Mouse (Mus musculus) CH12.LX (cell line): ENCODE results near the gene Rbm4b. TPM values are rescaled to one million over a fixed set of nuclear protein-coding genes. Genes with fewer than 3 reads are reported as not detected.

Experiments
- DNase-seq: peaks from one replicate; pipeline ENCODE4 v3.0.0-alpha.2; 2013; ENCODE audit errors: extremely low read depth
- H3K27ac ChIP-seq: 2 replicates; pipeline ENCODE4 v1.5.1; 2012; ENCODE audit warnings: low read depth, mild to moderate bottlenecking, control low read depth, moderate library complexity; ENCODE audit not compliant: insufficient read depth
- H3K27me3 ChIP-seq: replicated peaks from 2 replicates; pipeline ENCODE3; 2012; ENCODE audit warnings: inconsistent platforms
- H3K36me3 ChIP-seq, 2 experiments: replicated peaks in 1 of 2; 2 replicates each; pipeline versions ENCODE3 to v1.6.1; 2012; ENCODE audit warnings: inconsistent platforms in 1 of 2, low read length in 1 of 2, mild to moderate bottlenecking in 1 of 2, mixed read lengths in 1 of 2, moderate library complexity in 1 of 2; ENCODE audit not compliant: control insufficient read depth in 1 of 2, insufficient read depth in 1 of 2
- H3K4me1 ChIP-seq, 2 experiments: 2 replicates each; pipeline ENCODE4 v1.6.1; 2012; ENCODE audit warnings: inconsistent platforms in 1 of 2, moderate library complexity in 1 of 2; ENCODE audit not compliant: insufficient read depth in 2 of 2, control insufficient read depth in 1 of 2
- H3K4me2 ChIP-seq: 2 replicates; pipeline ENCODE4 v1.6.1; 2012; ENCODE audit warnings: low read depth, mild to moderate bottlenecking, control low read depth; ENCODE audit not compliant: poor library complexity, insufficient read depth, severe bottlenecking
- H3K4me3 ChIP-seq, 3 experiments: fragments of 150-350 bp in 1 of 3; sonication (generic) in 1 of 3; replicated peaks in 1 of 3; 2 replicates each; pipeline versions ENCODE3 to v1.5.1; 2011 to 2012; ENCODE audit warnings: low read depth in 2 of 3, low read length in 2 of 3, mild to moderate bottlenecking in 2 of 3, moderate library complexity in 2 of 3, control low read depth in 1 of 3, improper control_type of control experiment in 1 of 3, inconsistent platforms in 1 of 3, mixed read lengths in 1 of 3; ENCODE audit not compliant: poor library complexity in 1 of 3
- H3K79me2 ChIP-seq: replicated peaks from 2 replicates; pipeline ENCODE4 v1.6.1; 2012; ENCODE audit warnings: mild to moderate bottlenecking, moderate library complexity; ENCODE audit not compliant: control insufficient read depth, poor library complexity, insufficient read depth, severe bottlenecking; ENCODE audit errors: extremely low read depth
- H3K9ac ChIP-seq: 2 replicates; pipeline ENCODE4 v1.6.1; 2012; ENCODE audit warnings: low read depth, mild to moderate bottlenecking, control low read depth, moderate library complexity; ENCODE audit not compliant: insufficient read depth
- H3K9me3 ChIP-seq: replicated peaks from 2 replicates; pipeline ENCODE3; 2012; ENCODE audit warnings: low read length, inconsistent platforms, mixed read lengths
- BHLHE40 ChIP-seq: IDR thresholded peaks from 2 replicates; pipeline ENCODE4 v1.6.1; 2011; ENCODE audit warnings: mild to moderate bottlenecking, low read depth, low read length, improper control_type of control experiment
- ELF1 ChIP-seq: IDR thresholded peaks from 2 replicates; pipeline ENCODE4 v1.6.1; 2014; ENCODE audit warnings: low read depth, mild to moderate bottlenecking, inconsistent platforms, low read length, improper control_type of control experiment
- HCFC1 ChIP-seq: IDR thresholded peaks from 2 replicates; pipeline ENCODE4 v1.6.1; 2012; ENCODE audit warnings: low read depth, mild to moderate bottlenecking, inconsistent platforms, low read length, improper control_type of control experiment
- JUN ChIP-seq: IDR thresholded peaks from 2 replicates; pipeline ENCODE4 v1.6.1; 2011; ENCODE audit warnings: low read depth, mild to moderate bottlenecking, low read length, improper control_type of control experiment, moderate library complexity; ENCODE audit not compliant: insufficient read depth
- KAT2A ChIP-seq: IDR thresholded peaks from 2 replicates; pipeline ENCODE4 v1.6.1; 2012; ENCODE audit warnings: low read length, improper control_type of control experiment, inconsistent platforms; ENCODE audit not compliant: insufficient replicate concordance
- MAX ChIP-seq: IDR thresholded peaks from 2 replicates; pipeline ENCODE4 v1.6.1; 2011; ENCODE audit warnings: low read length, improper control_type of control experiment
- MAZ ChIP-seq: IDR thresholded peaks from 2 replicates; pipeline ENCODE4 v1.6.1; 2012; ENCODE audit warnings: low read depth, mild to moderate bottlenecking, inconsistent platforms, low read length, improper control_type of control experiment, moderate library complexity
- MEF2A ChIP-seq: IDR thresholded peaks from 2 replicates; pipeline ENCODE4 v1.6.1; 2014; ENCODE audit warnings: low read depth, mild to moderate bottlenecking, inconsistent platforms, low read length, improper control_type of control experiment, borderline replicate concordance
- MXI1 ChIP-seq: IDR thresholded peaks from 2 replicates; pipeline ENCODE4 v1.6.1; 2011; ENCODE audit warnings: mild to moderate bottlenecking, low read depth, low read length, improper control_type of control experiment
- MYC ChIP-seq: IDR thresholded peaks from 2 replicates; pipeline ENCODE4 v1.6.1; 2011; ENCODE audit warnings: low read depth, mild to moderate bottlenecking, improper control_type of control experiment, low read length
- NELFE ChIP-seq: IDR thresholded peaks from 2 replicates; pipeline ENCODE4 v1.6.1; 2011; ENCODE audit warnings: low read depth, low read length, improper control_type of control experiment
- NRF1 ChIP-seq: IDR thresholded peaks from 2 replicates; pipeline ENCODE4 v1.6.1; 2014; ENCODE audit warnings: low read depth, mild to moderate bottlenecking, inconsistent platforms, low read length, improper control_type of control experiment, moderate library complexity
- PAX5 ChIP-seq: IDR thresholded peaks from 2 replicates; pipeline ENCODE4 v1.6.1; 2012; ENCODE audit warnings: low read length, inconsistent platforms, mixed read lengths
- POLR2A ChIP-seq: IDR thresholded peaks from 2 replicates; pipeline ENCODE4 v1.6.1; 2011; ENCODE audit warnings: low read depth, mild to moderate bottlenecking, improper control_type of control experiment, low read length
- POLR2AphosphoS2 ChIP-seq: IDR thresholded peaks from 2 replicates; pipeline ENCODE4 v1.6.1; 2011; ENCODE audit warnings: low read depth, low read length, improper control_type of control experiment
- RAD21 ChIP-seq: IDR thresholded peaks from 2 replicates; pipeline ENCODE4 v1.6.1; 2011; ENCODE audit warnings: low read depth, mild to moderate bottlenecking, low read length, improper control_type of control experiment, moderate library complexity
- SIN3A ChIP-seq: IDR thresholded peaks from 2 replicates; pipeline ENCODE4 v1.6.1; 2012; ENCODE audit warnings: low read length, improper control_type of control experiment, inconsistent platforms
- TBP ChIP-seq: conservative IDR thresholded peaks from 2 replicates; pipeline ENCODE4 v1.6.1; 2011; ENCODE audit warnings: low read depth, low read length, improper control_type of control experiment
- USF2 ChIP-seq: conservative IDR thresholded peaks from 2 replicates; pipeline ENCODE4 v1.6.1; 2011; ENCODE audit warnings: low read depth, low read length, improper control_type of control experiment
- ZMIZ1 ChIP-seq: IDR thresholded peaks from 2 replicates; pipeline ENCODE4 v1.6.1; 2012; ENCODE audit warnings: low read depth, mild to moderate bottlenecking, inconsistent platforms, low read length, improper control_type of control experiment
- ZNF384 ChIP-seq: IDR thresholded peaks from 2 replicates; pipeline ENCODE4 v1.6.1; 2012; ENCODE audit warnings: low read depth, low read length, improper control_type of control experiment, inconsistent platforms
- dilution Hi-C: fragments of 300-500 bp; cut with MboI; formaldehyde crosslinking; loops from 2 replicates; pipeline ENCODE4 v1.14.3; 2020; ENCODE audit warnings: low sequenced_read_pairs; ENCODE audit not compliant: extremely low pct_unique_long_range_greater_than_20kb, extremely low pct_ligation_motif_present
- in situ Hi-C: fragments of 300-500 bp; cut with MboI; formaldehyde crosslinking; loops from 3 replicates; pipeline ENCODE4 v1.14.3; 2019; ENCODE audit warnings: low sequenced_read_pairs, low pct_ligation_motif_present, low pct_unique_long_range_greater_than_20kb, mixed read lengths
- polyA plus RNA-seq: library from polyadenylated mRNA; unstranded; fragments of >175 nt; gene quantifications from 2 replicates; pipeline ENCODE4 v1.2.1, GENCODE M21; 2012; ENCODE audit warnings: low read depth; ENCODE audit not compliant: insufficient read length
- total RNA-seq, 2 experiments: library from RNA; depleted of rRNA; stranded (reverse); fragments of 300-350 nt in 1 of 2; fragments of >200 nt in 1 of 2; gene quantifications; 2 replicates each; pipeline ENCODE4 v1.2.3; 2012 to 2014

Gene Rbm4b
- total and polyA plus RNA-seq, 3 experiments = 7.0 to 13.8 (median 11.1) TPM

GRCm38 (mm10) chr19:4720671-4721244 lies 35.5 kb upstream of the Rbm4b start:
- peak overlapping the region; percentile 10 to 48 (median 45) for H3K4me3 ChIP-seq
- in situ Hi-C loops (no loop called here), dilution Hi-C loops (no loop called here)
- no peaks in the 10 kb centered on the region for H3K36me3 ChIP-seq
- peaks cover 19% of the 10 kb centered on the region for H3K27me3 ChIP-seq
- peaks cover 0 to 6% of the 10 kb centered on the region in 2 experiments; a peak in 2 of 4 replicates for H3K4me1 ChIP-seq
- no peak for TF ChIP-seq ZNF384
- TF ChIP-seq POLR2A = peak; percentile 51
- no peak for TF ChIP-seq MEF2A
- peak; percentile 56 for TF ChIP-seq ELF1
- TF ChIP-seq, all 38 proteins: peak for 2
- no peak for DNase-seq
- Histone ChIP-seq H3K79me2 (no peaks in the 10 kb centered on the region), H3K27ac (no peak overlapping the region), H3K4me2 (peak overlapping the region; percentile 60), H3K9me3 (no peaks in the 10 kb centered on the region), H3K9ac (peak overlapping the region; percentile 32)

GRCm38 (mm10) chr19:4729186-4729585 lies 27.1 kb upstream of the Rbm4b start:
- in situ Hi-C loops = no loop called here

DNA sequence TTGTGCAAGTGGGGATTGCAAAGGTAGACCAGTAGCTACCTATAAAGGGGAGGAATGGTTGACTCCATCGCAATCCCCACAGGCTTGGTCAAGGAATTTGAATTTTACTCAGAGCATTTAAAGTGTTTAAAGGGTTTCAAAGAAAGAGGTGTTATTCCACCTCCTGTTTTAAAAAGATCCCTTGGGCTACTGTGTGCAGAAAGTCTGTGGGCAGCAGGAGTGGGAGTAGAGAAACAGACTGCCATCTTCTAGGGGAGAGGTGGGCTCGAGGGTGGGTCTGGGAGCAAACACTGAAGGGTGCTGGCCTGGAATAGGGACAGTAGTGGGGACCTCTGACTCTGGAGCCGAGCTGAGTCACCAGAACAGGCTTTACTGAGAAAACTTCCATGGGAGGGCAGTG lies 23.2 kb upstream of the Rbm4b start:
- no peak overlapping the region for H3K4me2 ChIP-seq
- dilution Hi-C loops (no loop called here), in situ Hi-C loops (no loop called here)
- TF ChIP-seq PAX5 (no peak), BHLHE40 (no peak), POLR2AphosphoS2 (no peak), USF2 (no peak), ZNF384 (no peak), RAD21 (no peak), NRF1 (no peak), JUN (no peak)
- no peaks in the 10 kb centered on the region for H3K79me2 ChIP-seq
- no peaks in the 10 kb centered on the region for H3K9me3 ChIP-seq
- no peak for DNase-seq
- H3K27ac ChIP-seq = no peak overlapping the region
- H3K4me3 ChIP-seq = no peak overlapping the region
- H3K4me1 ChIP-seq = no peaks in the 10 kb centered on the region
- H3K36me3 ChIP-seq = no peaks in the 10 kb centered on the region
- no peak overlapping the region for H3K9ac ChIP-seq
- H3K27me3 ChIP-seq = peaks cover 25% of the 10 kb centered on the region

More at GRCm38 (mm10) chr19:4729186-4729585, 27.1 kb upstream of the Rbm4b start:
- dilution Hi-C loops = no loop called here
- H3K4me3 ChIP-seq = no peak overlapping the region
- H3K36me3 ChIP-seq = no peaks in the 10 kb centered on the region
- H3K9me3 ChIP-seq = no peaks in the 10 kb centered on the region
- TF ChIP-seq KAT2A (no peak), MAX (no peak), MAZ (no peak), ZMIZ1 (no peak), TBP (no peak), ELF1 (no peak), MXI1 (no peak), NELFE (no peak), ZNF384 (no peak), POLR2AphosphoS2 (no peak), USF2 (no peak), MYC (no peak), HCFC1 (no peak), BHLHE40 (no peak), SIN3A (no peak)
- no peak for DNase-seq
- peaks cover 39% of the 10 kb centered on the region for H3K27me3 ChIP-seq
- no peak overlapping the region for H3K4me2 ChIP-seq
- H3K9ac ChIP-seq = no peak overlapping the region
- H3K79me2 ChIP-seq = no peaks in the 10 kb centered on the region
- H3K27ac ChIP-seq = no peak overlapping the region
- H3K4me1 ChIP-seq = no peaks in the 10 kb centered on the region
